Mouse (Mus musculus): ENCODE results near the gene Rex1bd. TPM values are rescaled to one million over a fixed set of nuclear protein-coding genes. Genes with fewer than 3 reads are reported as not detected.

The Rex1bd gene
- total RNA-seq, 2 experiments from 2014 or later = 108 to 114 TPM

GRCm38 (mm10) chr8:70460199-70460598 lies 46.4 kb downstream of the Rex1bd start:
- DNase-seq = no peak
- intact Hi-C loops (cut with DNase I) = no loop called here

- intact Hi-C loops (cut with DNase I) = no loop called here
- no peak for DNase-seq
These were observed 46.9 kb downstream of the Rex1bd start for GRCm38 (mm10) chr8:70459636-70460035.

- no peak for DNase-seq
- intact Hi-C loops (cut with DNase I) = no loop called here
These were observed 48.1 kb downstream of the Rex1bd start for GRCm38 (mm10) chr8:70458462-70458861.

GRCm38 (mm10) chr8:70457882-70458281 lies 48.7 kb downstream of the Rex1bd start:
- intact Hi-C loops (cut with DNase I) = no loop called here
- DNase-seq = no peak

GRCm38 (mm10) chr8:70456996-70457395 lies 49.6 kb downstream of the Rex1bd start:
- DNase-seq = no peak
- intact Hi-C loops (cut with DNase I) = no loop called here

Other genes with a start within 250 kb of the Rex1bd start
- gene Homer3, start 223.9 kb downstream of the Rex1bd start, total RNA-seq (2021) = 10 to 100 TPM; 25.6 to 28.2 TPM
- 10 to 100 TPM; 33.1 to 33.5 TPM for gene Ddx49, start 204.3 kb downstream of the Rex1bd start, total RNA-seq (2021)
- 100 to 1,000 TPM; 160 to 173 TPM for gene Cope, start 204.2 kb downstream of the Rex1bd start, total RNA-seq (2021)
- under 1 TPM; 0.57 to 0.67 TPM for gene Cers1, start 191.0 kb downstream of the Rex1bd start, total RNA-seq (2021)
- under 1 TPM in 1 of 2 experiments, not detected in 1; 0.20 TPM for gene Gdf1, start 176.9 kb downstream of the Rex1bd start, total RNA-seq (2021)
- 10 to 100 TPM; 40.8 to 48.8 TPM for gene Upf1, start 153.5 kb downstream of the Rex1bd start, total RNA-seq (2021)
- 1 to 10 TPM; 2.4 to 3.4 TPM for gene Comp, start 133.2 kb downstream of the Rex1bd start, total RNA-seq (2021)
- 10 to 100 TPM; 11.0 to 15.6 TPM for gene Crtc1, start 67.2 kb downstream of the Rex1bd start, total RNA-seq (2021)
- 1 to 10 TPM; 8.4 to 8.9 TPM for gene Klhl26, start 29.8 kb downstream of the Rex1bd start, total RNA-seq (2021)
- gene Tmem59l, start 19.4 kb downstream of the Rex1bd start, total RNA-seq (2021) = not detected
- gene Crlf1, start 13.6 kb downstream of the Rex1bd start, total RNA-seq (2021) = under 1 TPM; 0.38 to 0.72 TPM
- gene Uba52, start 4.0 kb upstream of the Rex1bd start, total RNA-seq (2021) = 1,000 to 10,000 TPM; 1,604 to 1,683 TPM
- gene Fkbp8, start 21.0 kb upstream of the Rex1bd start, total RNA-seq (2021) = 100 to 1,000 TPM; 185 to 190 TPM
- 10 to 100 TPM; 79.5 to 81.3 TPM for gene Kxd1, start 21.2 kb upstream of the Rex1bd start, total RNA-seq (2021)
- gene Ell, start 32.7 kb upstream of the Rex1bd start, total RNA-seq (2021) = 10 to 100 TPM; 15.9 to 17.9 TPM
- 10 to 100 TPM; 25.8 to 29.6 TPM for gene Isyna1, start 87.6 kb upstream of the Rex1bd start, total RNA-seq (2021)
- gene Ssbp4, start 102.1 kb upstream of the Rex1bd start, total RNA-seq (2021) = 10 to 100 TPM; 54.7 to 55.6 TPM
- gene Lrrc25, start 109.4 kb upstream of the Rex1bd start, total RNA-seq (2021) = 1 to 10 TPM; 1.1 to 1.6 TPM
- gene Gdf15, start 125.7 kb upstream of the Rex1bd start, total RNA-seq (2021) = 1 to 10 TPM in 1 of 2 experiments, under 1 TPM in 1; 0.86 to 1.1 TPM
- gene Pgpep1, start 153.6 kb upstream of the Rex1bd start, total RNA-seq (2021) = 10 to 100 TPM; 39.6 to 42.9 TPM
- gene Lsm4, start 166.5 kb upstream of the Rex1bd start, total RNA-seq (2021) = 10 to 100 TPM; 82.8 to 94.1 TPM
- gene Jund, start 192.2 kb upstream of the Rex1bd start, total RNA-seq (2021) = 100 to 1,000 TPM; 178 to 214 TPM
- under 1 TPM in 1 of 2 experiments, not detected in 1; 0.07 TPM for gene Iqcn, start 196.7 kb upstream of the Rex1bd start, total RNA-seq (2021)
- not detected for gene Gm3336, start 211.8 kb upstream of the Rex1bd start, total RNA-seq (2021)
- 1 to 10 TPM; 2.0 to 4.0 TPM for gene Pde4c, start 217.0 kb upstream of the Rex1bd start, total RNA-seq (2021)
- gene Rab3a, start 247.9 kb upstream of the Rex1bd start, total RNA-seq (2021) = 10 to 100 TPM; 37.3 to 38.9 TPM